Mouse (Mus musculus) 416B (cell line): Measurements from ENCODE around the gene Ccr10.
"Not testable (repeated sequence)": the region's sequence is repeated elsewhere in the genome, so short reads cannot be mapped to it uniquely, and the experiment has no call there.

Experiments used
- DNase-seq: peaks from one replicate; pipeline ENCODE4 v3.0.0; 2011; ENCODE audit warnings: low read depth

Gene Ccr10

DNA sequence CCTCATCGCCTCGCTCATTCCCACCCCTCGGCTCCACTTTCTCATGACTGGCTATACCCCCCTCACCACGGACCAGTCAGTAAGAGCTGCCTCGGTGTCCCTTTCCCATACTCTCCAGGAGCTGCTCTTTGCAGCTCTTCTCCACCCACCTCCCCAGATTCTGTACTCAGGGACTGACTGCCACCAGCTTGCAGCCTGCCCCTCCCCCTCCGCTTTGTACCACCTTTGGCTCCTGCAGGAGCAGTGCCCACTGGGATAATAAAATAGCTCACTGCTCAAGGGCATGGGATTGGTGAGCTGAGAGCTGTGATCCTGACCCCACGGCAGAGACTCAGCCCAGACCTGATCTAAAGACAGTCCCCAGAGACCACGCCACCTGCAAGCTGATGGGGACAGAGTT is 50.7 kb downstream of the Ccr10 start:
- DNase-seq: not testable (repeated sequence)
